Mouse (Mus musculus) liver, adult 2 months (tissue): ENCODE measurements around the gene Atl3.

ENCODE experiments used
- CTCF ChIP-seq: fragments of 200-500 bp; IDR thresholded peaks from 2 replicates; pipeline ENCODE4 v1.5.1; 2011; ENCODE audit warnings: low read depth, low read length, control low read depth
- POLR2A ChIP-seq: fragments of 200-500 bp; IDR thresholded peaks from 2 replicates; pipeline ENCODE4 v1.6.1; 2011; ENCODE audit warnings: low read length, control low read depth; ENCODE audit not compliant: insufficient read depth; ENCODE audit errors: extremely low read depth

DNA sequence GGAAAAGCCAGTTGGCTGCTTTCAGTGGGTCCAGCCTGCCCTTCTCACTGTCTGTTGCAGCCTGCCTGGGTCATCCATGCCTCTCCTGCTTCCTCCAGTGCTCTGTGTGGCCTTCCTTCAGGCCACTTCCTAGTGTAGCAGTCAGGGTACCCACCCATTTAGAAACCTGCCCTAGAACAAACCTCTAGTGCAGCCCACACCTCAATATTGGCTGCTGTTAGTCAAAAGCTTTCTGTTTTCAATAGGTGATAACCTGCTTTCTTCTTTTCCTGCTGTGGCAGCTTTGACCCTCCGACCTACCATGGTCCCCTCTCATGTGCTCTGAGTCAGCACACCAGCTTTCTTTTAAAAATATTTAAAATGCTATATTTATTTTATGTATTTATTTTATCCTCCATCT is 70.6 kb downstream of the Atl3 start:
- TF ChIP-seq CTCF: no peak
- no peak for TF ChIP-seq POLR2A
